Mouse (Mus musculus) megakaryocyte, adult 5-6 weeks (primary cell): ENCODE measurements around the gene Castor1. TPM values are rescaled to one million over a fixed set of nuclear protein-coding genes. Genes with fewer than 3 reads are reported as not detected.

Experiments
- ATAC-seq: 2 replicates; pipeline ENCODE4 v1.8.0; 2016; ENCODE audit warnings: mild to moderate bottlenecking, inconsistent platforms; ENCODE audit not compliant: poor library complexity, severe bottlenecking
- total RNA-seq, 2 experiments: library from RNA; stranded (forward) in 1 of 2; stranded (reverse) in 1 of 2; fragments of 153-499, 151-499 nt in 1 of 2; fragments of 221-1000, 200-1000 nt in 1 of 2; gene quantifications; 2 replicates each; pipeline versions ENCODE4 v1.2.3 to v1.2.4; 2015 to 2017

Castor1 gene
- total RNA-seq, 2 experiments from 2014 or later: 1.1 to 1.2 TPM

DNA sequence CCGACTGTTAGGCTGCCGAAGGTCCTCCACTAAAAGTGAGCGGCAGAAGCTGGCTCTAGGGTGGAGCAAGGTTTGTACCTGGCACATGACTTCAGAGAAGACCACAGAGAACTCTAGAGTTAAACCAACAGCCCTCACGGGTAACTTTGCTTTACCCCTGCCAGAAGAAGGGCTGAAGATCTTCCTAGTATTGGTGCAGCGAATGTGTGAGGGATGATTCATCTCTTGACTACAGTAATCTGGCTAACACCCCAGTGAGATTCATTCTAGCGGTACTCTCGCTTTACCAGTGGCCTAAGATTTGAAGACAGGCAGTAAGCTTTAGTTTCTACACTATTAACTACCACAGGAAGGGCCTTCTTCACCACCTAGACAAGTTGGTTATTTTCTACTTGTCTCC, 12.1 kb upstream of the Castor1 start:
- no peak for ATAC-seq

- ATAC-seq: peak; percentile 43
Measured at GRCm38 (mm10) chr11:4206563-4206962, 11.5 kb upstream of the Castor1 start.

- ATAC-seq: no peak
Measured at GRCm38 (mm10) chr11:4207655-4208054, 10.4 kb upstream of the Castor1 start.

GRCm38 (mm10) chr11:4209556-4209955, 8.5 kb upstream of the Castor1 start:
- ATAC-seq: no peak

DNA sequence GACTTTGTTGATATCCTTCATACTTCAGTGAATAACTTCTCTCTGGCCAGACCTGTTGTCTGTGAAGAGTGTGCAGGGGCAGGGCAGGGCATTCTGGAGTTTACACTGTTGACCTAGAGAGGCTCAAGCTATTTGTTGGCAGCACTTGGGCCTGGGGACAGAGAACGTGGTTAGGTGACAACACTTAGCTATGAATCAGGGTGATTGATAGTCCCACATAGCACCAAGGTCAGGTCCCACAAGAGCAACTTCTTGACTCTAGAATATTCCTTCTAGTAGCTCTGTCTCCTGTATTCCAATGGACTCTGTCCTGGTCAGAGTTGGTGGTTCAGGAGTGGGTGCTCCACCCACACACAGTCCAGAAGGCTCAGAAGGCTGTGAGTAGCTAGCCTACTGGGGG, 7.2 kb upstream of the Castor1 start:
- ATAC-seq: no peak

DNA sequence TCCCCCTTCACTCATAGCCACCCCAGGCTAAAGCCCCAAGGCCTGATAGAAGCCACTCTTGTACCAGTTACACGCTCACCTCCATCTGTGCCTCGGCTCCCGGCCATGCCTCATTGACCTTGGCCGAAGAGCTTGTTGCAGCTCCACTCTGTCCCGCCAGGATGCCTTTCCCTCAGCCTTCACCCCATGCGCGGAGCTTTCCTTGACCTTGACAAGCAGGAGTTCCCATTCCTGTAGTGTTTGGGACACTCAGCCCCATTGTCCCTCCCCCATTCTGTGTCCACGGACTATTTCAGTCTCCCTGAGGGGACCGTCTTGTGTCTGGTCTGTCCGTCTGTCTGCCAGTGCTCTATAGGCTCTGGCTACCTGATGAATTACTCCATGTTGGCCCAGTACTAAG, 4.9 kb upstream of the Castor1 start:
- ATAC-seq: no peak

GRCm38 (mm10) chr11:4214572-4214971, 3.5 kb upstream of the Castor1 start:
- no peak for ATAC-seq

GRCm38 (mm10) chr11:4215061-4215460, 3.0 kb upstream of the Castor1 start:
- no peak for ATAC-seq

GRCm38 (mm10) chr11:4216248-4217000, 1.6 kb upstream of the Castor1 start:
- ATAC-seq: no peak

DNA sequence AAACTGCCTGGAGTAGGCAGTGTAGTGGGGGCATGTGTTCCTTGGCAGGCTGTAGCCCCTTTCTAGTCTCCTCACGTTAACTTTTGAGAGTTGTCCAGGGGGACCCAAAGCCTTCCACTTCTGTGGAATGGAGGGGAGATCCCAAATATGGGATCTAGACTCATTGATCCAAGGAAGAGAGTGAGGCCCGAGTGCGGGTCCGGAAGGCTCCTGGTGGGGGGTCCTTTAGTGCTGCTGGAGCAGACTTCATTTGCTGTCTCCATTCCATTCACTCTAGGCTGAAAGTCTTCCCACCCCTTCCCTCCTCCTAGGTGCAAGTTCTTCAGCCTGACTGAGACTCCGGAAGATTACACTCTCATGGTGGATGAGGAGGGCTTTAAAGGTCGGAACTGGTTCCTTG, 612 bp downstream of the Castor1 start:
- ATAC-seq: no peak

- ATAC-seq: no peak
Measured at GRCm38 (mm10) chr11:4219317-4219751, 1.3 kb downstream of the Castor1 start.

DNA sequence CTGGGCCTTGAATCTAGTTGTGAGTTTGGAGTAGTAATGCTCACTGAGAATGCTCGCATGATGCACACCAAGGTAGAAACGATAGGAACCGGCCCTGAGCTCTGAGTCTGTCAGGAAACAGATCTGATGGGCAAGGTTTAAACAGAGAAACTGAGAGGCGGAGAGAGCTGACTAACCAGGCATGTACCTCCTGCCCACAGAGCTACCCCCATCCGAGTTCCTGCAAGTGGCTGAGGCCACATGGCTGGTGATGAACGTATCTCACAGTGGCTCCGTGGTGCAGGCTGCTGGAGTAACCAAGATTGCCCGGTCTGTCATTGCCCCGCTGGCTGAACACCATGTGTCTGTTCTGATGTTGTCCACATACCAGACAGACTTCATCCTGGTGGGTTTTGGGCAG, 1.9 kb downstream of the Castor1 start:
- no peak for ATAC-seq

- peak; percentile 73 for ATAC-seq
Measured at GRCm38 (mm10) chr11:4220443-4221400, 2.7 kb downstream of the Castor1 start.

DNA sequence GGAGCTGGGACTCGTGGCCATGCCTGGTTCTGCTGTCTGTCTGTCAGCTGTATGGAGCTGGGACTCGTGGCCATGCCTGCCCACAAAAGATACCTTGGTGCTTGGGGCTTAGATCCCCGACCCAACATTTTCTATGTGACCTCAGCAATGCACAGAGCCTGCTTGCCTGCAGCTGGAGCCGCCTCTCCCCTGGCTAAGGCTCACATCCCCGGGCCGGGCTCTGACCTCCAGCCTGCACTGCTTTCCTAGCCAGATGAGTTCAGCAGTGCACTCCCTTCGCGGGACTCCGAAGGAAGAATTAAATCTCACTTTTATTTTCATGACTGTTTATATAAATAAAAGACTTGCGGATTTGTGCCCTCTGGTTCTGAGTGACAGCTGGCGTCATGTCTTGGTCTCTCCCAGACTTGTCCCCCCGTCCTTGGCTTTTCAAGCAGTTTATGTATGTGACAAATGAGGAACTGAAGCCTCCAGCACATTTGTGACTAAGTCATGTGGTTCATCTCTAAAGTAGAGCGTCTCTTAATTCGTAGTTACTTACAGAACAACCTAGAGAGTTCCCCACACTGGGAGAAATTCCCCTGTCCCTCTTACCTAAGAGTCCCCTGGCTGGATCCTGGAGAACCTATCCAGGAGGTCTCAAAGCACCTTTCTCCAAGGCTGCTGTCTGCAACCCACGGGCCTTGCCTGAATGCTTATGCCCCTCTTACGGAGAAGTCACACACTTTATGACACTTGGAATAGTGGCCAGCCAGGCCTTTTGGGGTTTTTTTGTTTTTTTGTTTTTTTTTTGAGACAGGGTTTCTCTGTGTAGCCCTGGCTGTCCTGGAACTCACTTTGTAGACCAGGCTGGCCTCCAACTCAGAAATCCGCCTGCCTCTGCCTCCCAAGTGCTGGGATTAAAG, 4.3 kb downstream of the Castor1 start:
- 0 out of 2 replicates have a peak, but pooled peaks have one; percentile 19 for ATAC-seq

DNA sequence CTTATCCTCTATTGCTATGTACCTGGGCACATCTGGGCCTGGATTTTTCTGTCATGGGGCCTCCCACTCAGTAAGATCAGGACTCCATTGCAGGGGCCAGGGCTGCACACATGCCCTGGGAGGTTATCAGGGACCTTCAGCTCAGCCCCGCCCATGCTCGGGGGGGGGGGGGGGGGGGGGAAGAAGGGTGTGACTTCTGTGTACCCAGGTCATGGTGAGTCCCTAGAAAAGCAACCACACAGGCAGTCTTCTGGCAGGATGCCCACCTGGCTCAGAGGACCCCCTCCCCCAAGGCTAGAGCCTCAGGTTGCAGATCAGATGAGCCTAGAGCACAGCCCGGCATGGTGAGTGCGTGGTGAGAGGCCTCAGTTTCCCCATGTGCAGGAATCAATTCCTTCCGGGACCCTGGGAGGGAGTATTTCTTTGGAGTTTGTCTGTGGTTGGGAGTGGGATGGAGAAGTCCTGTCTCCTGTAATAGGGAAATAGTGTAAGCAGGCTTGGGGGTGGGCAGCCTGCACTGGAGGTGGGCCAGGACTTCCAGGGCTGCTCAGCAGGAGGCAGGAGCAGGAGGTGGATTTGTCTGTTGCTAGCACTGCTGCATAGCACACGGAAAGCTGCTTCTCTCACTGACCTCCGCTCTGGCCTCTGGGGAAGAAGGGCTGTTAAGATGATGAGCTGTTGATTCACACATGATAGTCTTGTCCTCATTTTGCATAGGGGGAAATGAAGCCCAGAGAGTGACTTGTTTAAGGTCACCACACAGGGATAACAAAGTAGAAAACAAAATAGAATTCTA, 5.6 kb downstream of the Castor1 start:
- ATAC-seq: no peak

GRCm38 (mm10) chr11:4224223-4224622, 6.2 kb downstream of the Castor1 start:
- no peak for ATAC-seq

DNA sequence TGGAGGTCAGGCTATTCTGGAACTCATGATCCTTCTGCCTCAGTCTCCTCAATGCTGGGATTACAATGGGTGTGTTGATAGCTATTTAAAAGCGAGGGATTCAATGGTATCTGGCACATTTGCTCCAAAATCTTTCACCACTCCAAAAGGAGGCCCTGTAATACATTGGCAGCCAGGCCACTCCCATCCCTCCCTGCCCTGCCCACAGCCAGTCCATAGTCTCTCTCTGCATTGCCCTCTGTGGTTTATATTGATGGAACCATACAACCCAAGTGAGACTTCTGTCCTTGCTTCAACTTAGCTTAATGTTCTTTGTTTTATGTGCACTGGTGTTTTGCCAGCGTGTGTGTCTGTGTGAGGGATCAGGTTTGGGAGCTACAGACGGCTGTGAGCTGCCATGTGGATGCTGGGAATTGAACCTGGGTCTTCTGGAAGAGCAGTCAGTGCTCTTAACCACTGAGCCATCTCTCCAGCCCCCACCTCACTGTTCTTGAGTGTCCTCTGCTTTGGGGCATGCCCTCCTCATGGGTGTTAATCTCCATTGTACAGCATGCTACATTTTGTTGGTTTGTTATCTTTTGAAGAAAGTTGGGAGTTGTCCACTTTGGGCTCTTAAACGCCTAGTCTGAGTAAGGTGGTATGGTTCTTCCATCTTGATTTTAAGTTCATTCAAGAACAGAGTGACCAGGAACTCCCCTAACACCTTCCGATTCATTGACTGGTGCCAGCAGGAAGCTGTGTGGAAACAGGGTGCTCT, 8.7 kb downstream of the Castor1 start:
- no peak for ATAC-seq

- ATAC-seq: no peak
Measured at GRCm38 (mm10) chr11:4228463-4228862, 10.4 kb downstream of the Castor1 start.

DNA sequence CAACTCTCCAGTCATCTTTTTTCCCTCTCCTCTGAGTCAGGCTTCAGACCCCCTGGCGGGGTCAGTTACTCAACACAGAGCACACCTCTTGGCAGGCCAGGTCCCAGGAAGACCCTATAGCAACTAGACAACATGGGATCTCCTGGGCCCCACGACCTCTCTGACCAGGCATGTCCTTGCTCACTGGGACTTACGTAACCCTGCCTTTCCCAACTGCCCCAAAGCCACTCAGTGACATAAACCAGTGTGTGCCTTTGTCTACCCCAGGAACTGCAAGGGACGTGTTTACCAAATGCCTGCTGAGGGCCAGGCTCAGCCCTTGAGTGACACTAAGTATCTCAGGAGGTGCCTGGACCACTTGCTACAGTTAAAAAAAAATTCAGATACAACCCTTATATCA, 11.8 kb downstream of the Castor1 start:
- ATAC-seq: peak; percentile 26
